ENCODE assay signal across 32 mouse cellular contexts in the genomic region with DNA sequence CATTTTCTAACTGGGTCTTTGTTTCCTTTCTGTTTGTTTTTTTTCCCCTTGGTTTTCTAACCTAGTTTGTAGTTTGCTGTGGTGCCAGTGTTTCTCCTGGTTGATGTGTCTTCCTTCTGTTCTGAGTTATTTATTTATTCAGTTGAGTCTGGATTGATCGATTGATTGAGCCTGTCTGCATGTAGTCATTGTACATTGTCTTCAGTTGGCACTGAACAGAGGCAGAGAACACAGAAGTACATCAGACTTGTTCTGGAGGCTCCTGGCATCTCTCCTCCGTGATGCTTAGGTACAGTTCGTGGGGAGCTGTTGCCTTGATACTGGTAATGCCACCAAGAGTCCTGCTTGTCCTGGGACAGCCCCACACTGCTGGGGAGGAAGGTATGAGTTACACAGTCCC. TPM values are rescaled to one million over a fixed set of nuclear protein-coding genes. Genes with fewer than 3 reads are reported as not detected.
DNase-seq lines count a peak whose midpoint lies in the region; ATAC-seq and TF ChIP-seq lines count a peak whose summit lies in the region.
"Had no signal": no experiment of that assay in that cellular context is flagged by ENCODE, and none has a peak within 500 bp of the region (broad histone marks: within the 10 kb centered on the region; RNA-seq: fewer than 3 reads in every experiment).

No protein-coding gene starts in this region.

- WGBS in liver, adult 2 months: 33% methylated on average over 3 of the region's 3 CpGs
- WGBS in liver, embryonic 11.5 days: 84% methylated on average over 3 of the region's 3 CpGs
- WGBS in liver, embryonic 15.5 days (ENCODE audit: insufficient replicate concordance): 67% methylated on average over 3 of the region's 3 CpGs

- peaks cover 38% of the 10 kb centered on the region for H3K79me2 ChIP-seq in liver, adult 2 months (ENCODE audit: control insufficient read depth, insufficient read depth, low read length)

- TF ChIP-seq CTCF in liver, adult 2 months (IDR thresholded peaks at IDR 0.05; ENCODE audit: low read depth, low read length): no peak
- no peak for TF ChIP-seq CTCF in left cerebral cortex, adult 2 months (IDR thresholded peaks at IDR 0.05)

- H3K36me3 ChIP-seq in liver, adult 2 months (ENCODE audit: control insufficient read depth, insufficient read depth, low read length): peaks cover 5% of the 10 kb centered on the region; the same call in 1 of the 2 replicates
- peaks cover 5% of the 10 kb centered on the region for H3K36me3 ChIP-seq in liver, embryonic 11.5 days (ENCODE audit: control insufficient read depth, insufficient read depth, low read length)
- H3K36me3 ChIP-seq in liver, embryonic 15.5 days (replicated peaks): peaks cover 21% of the 10 kb centered on the region

- H3K4me3 ChIP-seq in liver, adult 2 months (ENCODE audit: insufficient read depth, low read depth, low read length): peak overlapping the region; percentile 26
- H3K4me3 ChIP-seq in liver, embryonic 11.5 days (ENCODE audit: low read depth, low read length): no peak overlapping the region
- no peak overlapping the region for H3K4me3 ChIP-seq in liver, embryonic 15.5 days (replicated peaks)
- H3K4me3 ChIP-seq in left cerebral cortex, adult 2 months: no peak overlapping the region
- H3K4me3 ChIP-seq: erythroblast, embryonic 14.5 days; heart, embryonic 10.5 days; heart, embryonic 15.5 days; hindbrain, embryonic 12.5 days; limb, embryonic 12.5 days; midbrain, embryonic 13.5 days; neural tube, embryonic 13.5 days had no signal

- ATAC-seq in liver, embryonic 11.5 days (replicated peaks; ENCODE audit: low FRiP score): no peak
- no peak for ATAC-seq in liver, embryonic 15.5 days (ENCODE audit: insufficient read depth)
- ATAC-seq: forebrain, postnatal 0 days; midbrain, embryonic 13.5 days; Patski had no signal

- TF ChIP-seq POLR2A in liver, adult 2 months (IDR thresholded peaks at IDR 0.05; ENCODE audit: extremely low read depth, insufficient read depth, low read length): no peak

- H3K9ac ChIP-seq in liver, adult 2 months (ENCODE audit: low read depth, low read length): peak overlapping the region; percentile 72
- H3K9ac ChIP-seq in liver, embryonic 11.5 days (ENCODE audit: low read depth, low read length): no peak overlapping the region
- H3K9ac ChIP-seq in liver, embryonic 15.5 days: no peak overlapping the region
- H3K9ac ChIP-seq: forebrain, postnatal 0 days; heart, embryonic 15.5 days; hindbrain, embryonic 12.5 days; limb, embryonic 12.5 days; midbrain, embryonic 13.5 days; neural tube, embryonic 13.5 days had no signal

- H3K27me3 ChIP-seq in liver, adult 2 months (ENCODE audit: control insufficient read depth, insufficient read depth, low read length): no peaks in the 10 kb centered on the region
- no peaks in the 10 kb centered on the region for H3K27me3 ChIP-seq in liver, embryonic 11.5 days (replicated peaks; ENCODE audit: control insufficient read depth, insufficient read depth, low read length)
- H3K27me3 ChIP-seq in liver, embryonic 15.5 days: no peaks in the 10 kb centered on the region
- H3K27me3 ChIP-seq: heart, embryonic 15.5 days; hindbrain, embryonic 12.5 days; limb, embryonic 12.5 days; midbrain, embryonic 13.5 days; neural tube, embryonic 13.5 days; Patski had no signal

- H3K4me1 ChIP-seq in liver, adult 2 months (ENCODE audit: control insufficient read depth, insufficient read depth, low read length): peaks cover 48% of the 10 kb centered on the region
- H3K4me1 ChIP-seq in liver, embryonic 11.5 days (replicated peaks; ENCODE audit: control insufficient read depth, insufficient read depth, low read length): peaks cover 19% of the 10 kb centered on the region
- peaks cover 49% of the 10 kb centered on the region for H3K4me1 ChIP-seq in liver, embryonic 15.5 days (replicated peaks)

- intact Hi-C loops in left cerebral cortex, adult 2 months (cut with DNase I): no loop called here

- DNase-seq in liver, adult 2 months (ENCODE audit: extremely low read depth, low read depth, low spot score): peak; percentile 87
- DNase-seq in liver, embryonic 11.5 days (ENCODE audit: low spot score): no peak
- peak; percentile 61 for DNase-seq in brain, adult 2 months (ENCODE audit: low read depth, low spot score)
- no peak for DNase-seq in right cerebral cortex, postnatal 36 days (ENCODE audit: low spot score in 2 of 2)
- DNase-seq in left cerebral cortex, adult 2 months (ENCODE audit: extremely low spot score in 1 of 2, low spot score in 2 of 2): no peak
- DNase-seq in urinary bladder, adult 2 months (ENCODE audit: low spot score): no peak
- DNase-seq: adrenal gland, postnatal 10 days; B cell, adult 2 months; cerebellum, adult 11 months; cerebellum, adult 9-10 months; cerebellum, postnatal 36 days; forebrain, postnatal 0 days; gastrocnemius, postnatal 10 days; heart, adult 11 months; heart, postnatal 36 days; kidney, adult 18-20 months; kidney, postnatal 4 days; layer of hippocampus, adult 9-11 months; lung, adult 18-20 months; lung, postnatal 10 days had no signal

- no peak overlapping the region for H3K4me2 ChIP-seq in liver, embryonic 11.5 days
- H3K4me2 ChIP-seq in liver, embryonic 15.5 days: no peak overlapping the region
- H3K4me2 ChIP-seq: heart, embryonic 15.5 days; hindbrain, embryonic 12.5 days; limb, embryonic 12.5 days; midbrain, embryonic 13.5 days; neural tube, embryonic 13.5 days had no signal

- H3K27ac ChIP-seq in liver, adult 2 months (replicated peaks; ENCODE audit: insufficient read depth, low read depth, low read length): peak overlapping the region; percentile 97
- H3K27ac ChIP-seq in liver, embryonic 11.5 days (ENCODE audit: low read depth, low read length): no peak overlapping the region; the same call in 1 of the 2 replicates
- H3K27ac ChIP-seq in liver, embryonic 15.5 days (replicated peaks): peak overlapping the region; percentile 83
- no peak overlapping the region for H3K27ac ChIP-seq in left cerebral cortex, adult 2 months
- H3K27ac ChIP-seq: heart, embryonic 10.5 days; heart, embryonic 15.5 days; hindbrain, embryonic 12.5 days; limb, embryonic 12.5 days; macrophage; midbrain, embryonic 13.5 days; neural tube, embryonic 13.5 days had no signal

- no peaks in the 10 kb centered on the region for H3K9me3 ChIP-seq in liver, embryonic 11.5 days (ENCODE audit: control insufficient read depth, low read length)
- no peaks in the 10 kb centered on the region for H3K9me3 ChIP-seq in liver, embryonic 15.5 days (replicated peaks)
- H3K9me3 ChIP-seq: heart, embryonic 10.5 days; heart, embryonic 15.5 days; hindbrain, embryonic 12.5 days; limb, embryonic 12.5 days; midbrain, embryonic 13.5 days; neural tube, embryonic 13.5 days had no signal

RNA-seq across cellular contexts. Expression of gene Wsb2, which starts 7.7 kb away (rescaled TPM):
- total RNA-seq in liver, adult 2 months (2014; rRNA removed): 27.9 and 41.8 TPM in 2 replicates
- polyA plus RNA-seq in liver, adult 2 months (2012; rRNA removed): 70.9 and 87.9 TPM in 2 replicates
- 36.3 and 45.8 TPM in 2 replicates for polyA plus RNA-seq in liver, embryonic 11.5 days (2014; fragmentation: Nextera tagmentation; extraction: Ambion mirVana)
- 26.4 and 30.0 TPM in 2 replicates for polyA plus RNA-seq in liver, embryonic 15.5 days (2015; fragmentation: Nextera tagmentation; extraction: Ambion mirVana)
- total RNA-seq in left cerebral cortex, adult 2 months (2021): 100 to 1,000 TPM; 302 TPM
- polyA plus RNA-seq in urinary bladder, adult 2 months (2012; rRNA removed): 86.6 and 94.6 TPM in 2 replicates

RNA-seq across cellular contexts. Expression of gene Rfc5, which starts 24.0 kb away (rescaled TPM):
- total RNA-seq in liver, adult 2 months (2014; rRNA removed): 6.1 and 10.7 TPM in 2 replicates
- 11.1 and 12.3 TPM in 2 replicates for polyA plus RNA-seq in liver, adult 2 months (2012; rRNA removed)
- polyA plus RNA-seq in liver, embryonic 11.5 days (2014; fragmentation: Nextera tagmentation; extraction: Ambion mirVana): 121 and 131 TPM in 2 replicates
- polyA plus RNA-seq in liver, embryonic 15.5 days (2015; fragmentation: Nextera tagmentation; extraction: Ambion mirVana): 52.5 and 56.7 TPM in 2 replicates
- total RNA-seq in left cerebral cortex, adult 2 months (2021): 10 to 100 TPM; 16.1 to 16.7 TPM
- 13.0 and 15.4 TPM in 2 replicates for polyA plus RNA-seq in urinary bladder, adult 2 months (2012; rRNA removed)

RNA-seq across cellular contexts. Expression of gene Vsig10, which starts 45.9 kb away (rescaled TPM):
- total RNA-seq in liver, adult 2 months (2014; rRNA removed): 1.5 and 1.8 TPM in 2 replicates
- polyA plus RNA-seq in liver, adult 2 months (2012; rRNA removed): 2.5 and 4.5 TPM in 2 replicates
- polyA plus RNA-seq in liver, embryonic 11.5 days (2014; fragmentation: Nextera tagmentation; extraction: Ambion mirVana): 1.4 and 2.2 TPM in 2 replicates
- polyA plus RNA-seq in liver, embryonic 15.5 days (2015; fragmentation: Nextera tagmentation; extraction: Ambion mirVana): 1.4 TPM in 2 replicates
- total RNA-seq in left cerebral cortex, adult 2 months (2021): 1 to 10 TPM; 1.7 to 2.1 TPM
- 35.6 and 36.4 TPM in 2 replicates for polyA plus RNA-seq in urinary bladder, adult 2 months (2012; rRNA removed)
- polyA plus RNA-seq: erythroblast, embryonic 14.5 days had no signal

RNA-seq across cellular contexts. Expression of gene Ksr2, which starts 49.0 kb away (rescaled TPM):
- total RNA-seq in liver, adult 2 months (2014; rRNA removed): 0.09 and 0.13 TPM in 2 replicates
- 0.05 and 0.06 TPM in 2 replicates for polyA plus RNA-seq in liver, adult 2 months (2012; rRNA removed)
- 0.01 and 0.17 TPM in 2 replicates for polyA plus RNA-seq in liver, embryonic 11.5 days (2014; fragmentation: Nextera tagmentation; extraction: Ambion mirVana)
- 0.10 and 0.16 TPM in 2 replicates for polyA plus RNA-seq in liver, embryonic 15.5 days (2015; fragmentation: Nextera tagmentation; extraction: Ambion mirVana)
- 10 to 100 TPM; 40.8 to 47.2 TPM for total RNA-seq in left cerebral cortex, adult 2 months (2021)
- 0.83 and 1.9 TPM in 2 replicates for polyA plus RNA-seq in urinary bladder, adult 2 months (2012; rRNA removed)
- total RNA-seq: megakaryocyte-erythroid progenitor cell, adult 5-6 weeks; MEL had no signal
- polyA plus RNA-seq: erythroblast, embryonic 14.5 days; Patski had no signal

Comparison
In these comparisons a context has a peak if more than half of its experiments do, and no peak if none do; other contexts are left out.
1. DNase-seq: peak in liver, adult 2 months (single experiment) and brain, adult 2 months (single experiment); none in liver, embryonic 11.5 days (single experiment), right cerebral cortex, postnatal 36 days (0 of 2), left cerebral cortex, adult 2 months (0 of 2) and urinary bladder, adult 2 months (single experiment).
2. H3K27ac ChIP-seq: peak in liver, adult 2 months (single experiment) and liver, embryonic 15.5 days (single experiment); none in liver, embryonic 11.5 days (single experiment) and left cerebral cortex, adult 2 months (single experiment).